Mouse (Mus musculus) limb, embryonic 14.5 days (tissue): ENCODE data around the gene Bsn. TPM values are rescaled to one million over a fixed set of nuclear protein-coding genes. Genes with fewer than 3 reads are reported as not detected.

ENCODE experiments used
- ATAC-seq: fragments of 200-750 bp; cut with Nextera tagmentation; 2 replicates; pipeline ENCODE4 v1.8.0; 2017; ENCODE audit warnings: low read depth, moderate number of reproducible peaks, moderate TSS enrichment; ENCODE audit not compliant: low FRiP score
- DNase-seq: peaks from one replicate; pipeline ENCODE4 v3.0.0-alpha.2; 2015; ENCODE audit warnings: low spot score
- H3K27ac ChIP-seq: fragments of 300-500 bp; sonication (generic); replicated peaks from 2 replicates; pipeline ENCODE4 v1.5.1; 2014; ENCODE audit warnings: low read depth, mild to moderate bottlenecking, low read length, moderate library complexity, mixed read lengths
- H3K27me3 ChIP-seq: fragments of 300-500 bp; sonication (generic); 2 replicates; pipeline ENCODE4 v1.6.1; 2014; ENCODE audit warnings: low read length, mixed read lengths; ENCODE audit not compliant: control insufficient read depth, insufficient read depth
- H3K36me3 ChIP-seq: fragments of 300-500 bp; sonication (generic); 2 replicates; pipeline ENCODE4 v1.6.1; 2014; ENCODE audit warnings: mild to moderate bottlenecking, low read length, moderate library complexity, mixed read lengths; ENCODE audit not compliant: control insufficient read depth, insufficient read depth
- H3K4me1 ChIP-seq: fragments of 300-500 bp; sonication (generic); 2 replicates; pipeline ENCODE4 v1.6.1; 2014; ENCODE audit warnings: antibody characterized with exemption, low read length, mixed read lengths; ENCODE audit not compliant: control insufficient read depth, insufficient read depth
- H3K4me2 ChIP-seq: fragments of 300-500 bp; sonication (generic); replicated peaks from 2 replicates; pipeline ENCODE4 v1.6.1; 2014; ENCODE audit warnings: low read depth, mild to moderate bottlenecking, low read length, moderate library complexity; ENCODE audit not compliant: severe bottlenecking
- H3K4me3 ChIP-seq: fragments of 300-500 bp; sonication (generic); replicated peaks from 2 replicates; pipeline ENCODE4 v1.5.1; 2014; ENCODE audit warnings: low read length
- H3K9ac ChIP-seq: fragments of 300-500 bp; sonication (generic); 2 replicates; pipeline ENCODE4 v1.6.1; 2014; ENCODE audit warnings: mild to moderate bottlenecking, low read depth, low read length, moderate library complexity; ENCODE audit not compliant: severe bottlenecking
- H3K9me3 ChIP-seq: fragments of 300-500 bp; sonication (generic); 2 replicates; pipeline ENCODE4 v1.6.1; 2016; ENCODE audit warnings: low read length; ENCODE audit not compliant: control insufficient read depth
- POLR2A ChIP-seq: fragments of 200-500 bp; IDR thresholded peaks from 2 replicates; pipeline ENCODE4 v1.8.0; 2012; ENCODE audit warnings: inconsistent platforms, mild to moderate bottlenecking, moderate library complexity, borderline replicate concordance; ENCODE audit not compliant: insufficient read depth, insufficient read length; ENCODE audit errors: extremely low read depth
- WGBS: fragments of 180-500 bp; shearing (Covaris S2); extraction: QIAGEN DNeasy Blood & Tissue Kit; methylation state at CpG from one replicate; pipeline ENCODE4 v1.1.7; 2014; 5-methylcytosine and 5-hydroxymethylcytosine counted together
- polyA plus RNA-seq, 2 experiments: library from polyadenylated mRNA; depleted of rRNA in 1 of 2; stranded (reverse) in 1 of 2; unstranded in 1 of 2; fragments of >200 nt; fragmentation: Nextera tagmentation in 1 of 2; extraction: Ambion mirVana in 1 of 2; gene quantifications; 2 replicates each; pipeline versions ENCODE4 v1.2.1 to v1.2.3; 2012 to 2014

Bsn gene
- polyA plus RNA-seq, 2 experiments: 0.73 to 1.1 TPM

DNA sequence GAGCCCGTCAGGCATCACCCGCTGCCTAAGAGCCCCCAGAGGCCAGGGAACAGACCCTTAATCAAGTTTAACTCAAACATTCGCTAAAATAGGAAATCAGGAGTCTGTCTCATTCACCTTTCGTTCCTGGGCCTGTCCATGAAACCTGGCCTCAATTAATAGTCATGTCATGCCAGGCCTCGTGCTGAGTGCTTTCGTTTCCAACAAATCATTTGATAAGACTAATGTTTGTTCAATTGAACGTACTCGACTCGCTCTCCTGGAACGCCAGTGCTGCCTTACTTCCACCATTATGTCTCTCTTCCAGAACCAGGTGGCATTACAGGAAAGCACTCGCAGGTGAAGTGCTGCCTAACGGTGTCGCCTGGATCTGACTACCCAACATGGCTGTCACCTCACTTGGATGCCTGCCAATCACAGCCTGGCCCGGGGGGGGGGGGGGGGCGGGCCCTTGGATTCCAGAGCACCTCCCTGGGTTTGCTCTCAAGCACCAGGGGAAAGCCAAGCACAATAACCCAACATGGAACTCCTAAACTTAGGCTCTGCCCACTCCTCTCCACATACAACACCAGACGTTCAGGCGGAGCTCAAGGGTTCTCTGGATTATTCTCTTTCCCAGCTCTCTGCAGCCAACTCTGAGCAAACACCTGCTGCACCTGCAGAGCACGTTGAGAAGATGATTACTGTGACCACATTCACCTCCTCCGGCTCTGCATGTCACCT, 14.9 kb downstream of the Bsn start:
- H3K4me1 ChIP-seq: no peaks in the 10 kb centered on the region
- WGBS: 76% methylated on average over 18 of the region's 19 CpGs

DNA sequence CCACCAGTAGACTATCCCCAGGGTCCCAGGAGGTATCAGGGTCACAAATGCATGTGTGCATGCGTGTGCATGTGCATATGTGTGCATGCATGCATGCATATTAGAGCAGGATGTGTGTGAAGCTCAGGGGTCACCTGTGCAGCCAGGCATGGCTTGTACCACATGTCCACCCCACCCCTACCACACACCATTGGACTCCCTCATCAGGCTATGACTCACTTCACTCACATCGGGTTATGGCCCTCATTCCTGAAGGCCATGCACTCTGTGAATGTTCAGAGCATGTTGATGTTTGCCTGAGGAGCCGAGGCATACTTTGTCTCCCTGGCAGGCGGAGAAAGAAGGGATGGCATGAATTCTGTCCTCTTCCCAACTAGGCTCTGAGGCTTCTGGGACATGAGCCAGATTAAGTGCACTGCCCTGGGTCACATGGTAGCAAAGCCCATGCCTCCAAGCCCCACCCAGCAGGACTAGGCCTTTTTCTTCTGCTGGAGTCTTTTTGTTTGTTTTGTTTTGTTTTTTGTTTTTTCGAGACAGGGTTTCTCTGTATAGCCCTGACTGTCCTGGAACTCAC, 17.3 kb downstream of the Bsn start:
- Histone ChIP-seq H3K36me3 (no peaks in the 10 kb centered on the region), H3K27ac (no peak overlapping the region), H3K4me3 (no peak overlapping the region), H3K4me1 (no peaks in the 10 kb centered on the region), H3K9ac (no peak overlapping the region), H3K9me3 (no peaks in the 10 kb centered on the region), H3K4me2 (no peak overlapping the region), H3K27me3 (no peaks in the 10 kb centered on the region)
- 75% methylated on average over 5 of the region's 5 CpGs for WGBS
- ATAC-seq: no peak
- no peak for DNase-seq
- TF ChIP-seq POLR2A: no peak

More for the DNA sequence above, 14.9 kb downstream of the Bsn start:
- DNase-seq (no peak), ATAC-seq (no peak)
- no peak overlapping the region for H3K4me2 ChIP-seq
- no peaks in the 10 kb centered on the region for H3K27me3 ChIP-seq
- H3K27ac ChIP-seq: no peak overlapping the region
- H3K9ac ChIP-seq: no peak overlapping the region
- TF ChIP-seq POLR2A: no peak
- H3K4me3 ChIP-seq: no peak overlapping the region
- no peaks in the 10 kb centered on the region for H3K9me3 ChIP-seq
- no peaks in the 10 kb centered on the region for H3K36me3 ChIP-seq

DNA sequence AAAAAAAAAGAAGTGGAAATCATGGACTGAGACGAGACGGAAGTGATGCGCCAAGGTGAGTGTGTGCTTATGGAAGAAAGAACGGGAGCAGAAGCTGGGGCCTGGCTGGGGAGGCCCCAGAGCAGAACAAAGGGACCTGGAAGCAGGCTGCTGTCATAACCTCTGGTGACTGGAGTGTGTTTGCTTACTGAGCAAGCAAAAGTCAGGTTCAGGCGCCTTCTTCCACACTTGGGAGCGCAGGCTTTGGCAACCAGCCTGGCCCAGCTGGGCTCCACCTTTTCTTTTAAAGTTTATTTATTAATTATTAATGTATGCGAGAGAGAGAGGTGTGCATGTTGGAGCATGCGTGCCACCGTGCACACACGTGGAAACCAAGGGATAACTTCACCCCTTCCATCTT, 20.4 kb downstream of the Bsn start:
- H3K36me3 ChIP-seq: no peaks in the 10 kb centered on the region
- H3K4me3 ChIP-seq: no peak overlapping the region
- no peak overlapping the region for H3K4me2 ChIP-seq
- WGBS: 81% methylated on average over 10 of the region's 10 CpGs
- no peak overlapping the region for H3K9ac ChIP-seq
- DNase-seq: no peak
- no peaks in the 10 kb centered on the region for H3K4me1 ChIP-seq
- TF ChIP-seq POLR2A: no peak
- no peak for ATAC-seq
- no peaks in the 10 kb centered on the region for H3K27me3 ChIP-seq
- H3K9me3 ChIP-seq: no peaks in the 10 kb centered on the region
- no peak overlapping the region for H3K27ac ChIP-seq

DNA sequence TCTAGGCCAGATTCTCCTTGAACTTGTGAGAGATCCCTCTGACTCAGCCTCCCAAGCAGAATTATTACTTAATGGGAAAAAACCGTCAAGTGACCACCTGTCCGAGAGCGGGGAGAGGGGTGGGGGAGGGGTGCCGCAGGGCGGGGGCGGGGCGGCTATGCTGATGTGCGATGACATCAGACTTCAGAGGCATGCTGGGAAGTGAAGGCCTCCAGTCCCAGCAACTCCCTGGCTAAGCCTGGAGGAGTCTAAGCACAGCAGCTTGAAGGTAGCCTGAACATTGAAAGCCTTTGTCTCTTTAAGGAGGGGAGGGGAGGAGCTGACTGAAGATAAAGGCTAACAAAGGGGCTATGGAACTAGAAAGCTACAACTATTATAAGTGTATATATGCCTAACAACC, 25.0 kb downstream of the Bsn start:
- TF ChIP-seq POLR2A: no peak
- ATAC-seq (no peak), DNase-seq (no peak)
- Histone ChIP-seq H3K4me2 (no peak overlapping the region), H3K9me3 (no peaks in the 10 kb centered on the region), H3K36me3 (no peaks in the 10 kb centered on the region), H3K27me3 (no peaks in the 10 kb centered on the region), H3K4me3 (no peak overlapping the region), H3K9ac (no peak overlapping the region), H3K27ac (no peak overlapping the region), H3K4me1 (no peaks in the 10 kb centered on the region)
- 57% methylated on average over 8 of the region's 8 CpGs for WGBS

DNA sequence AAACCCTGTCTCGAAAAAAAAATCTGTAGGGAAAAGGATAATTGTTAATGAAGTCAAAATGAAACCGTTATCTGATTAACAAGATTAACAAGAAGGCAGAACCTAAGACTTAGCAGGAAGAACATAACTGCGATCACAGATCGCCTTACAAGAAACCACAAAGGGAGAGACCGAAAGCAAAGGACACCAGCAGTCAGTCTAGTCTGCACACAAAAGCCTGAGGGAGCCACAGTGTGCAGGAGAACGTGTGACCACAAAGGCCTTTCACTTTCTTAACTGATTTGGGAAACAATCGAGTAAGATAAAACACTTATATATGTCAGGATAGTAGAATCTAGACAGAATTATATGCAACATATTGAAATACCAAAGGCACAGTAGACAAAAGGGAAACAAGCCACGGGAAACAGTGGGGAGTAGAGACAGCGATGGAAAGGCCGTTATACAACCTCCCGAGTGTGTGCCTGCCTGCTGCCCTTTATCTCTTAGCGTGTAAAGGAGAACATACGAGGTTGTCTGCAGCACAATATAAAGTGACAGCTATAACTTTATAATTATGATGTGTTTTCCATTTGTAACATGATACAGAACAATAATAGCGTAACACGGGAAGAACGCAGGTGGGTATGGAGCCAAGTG, 26.4 kb downstream of the Bsn start:
- H3K4me3 ChIP-seq: no peak overlapping the region

More for the DNA sequence above, 26.4 kb downstream of the Bsn start:
- no peak overlapping the region for H3K27ac ChIP-seq
- no peaks in the 10 kb centered on the region for H3K36me3 ChIP-seq
- no peak overlapping the region for H3K4me2 ChIP-seq
- no peak overlapping the region for H3K9ac ChIP-seq
- 77% methylated on average over 16 of the region's 16 CpGs for WGBS
- H3K4me1 ChIP-seq: no peaks in the 10 kb centered on the region
- H3K27me3 ChIP-seq: no peaks in the 10 kb centered on the region
- TF ChIP-seq POLR2A: no peak
- no peaks in the 10 kb centered on the region for H3K9me3 ChIP-seq
- DNase-seq (no peak), ATAC-seq (no peak)
